Mouse (Mus musculus) frontal cortex, postnatal 10 days (tissue): ENCODE measurements around the gene Cfap69.
"Not testable (repeated sequence)": the region's sequence is repeated elsewhere in the genome, so short reads cannot be mapped to it uniquely, and the experiment has no call there.

Experiments used
- DNase-seq, 2 experiments: peaks; one replicate each; pipeline ENCODE4 v3.0.0; 2022; ENCODE audit warnings: low spot score in 2 of 2, mixed read lengths in 1 of 2

The Cfap69 gene

DNA sequence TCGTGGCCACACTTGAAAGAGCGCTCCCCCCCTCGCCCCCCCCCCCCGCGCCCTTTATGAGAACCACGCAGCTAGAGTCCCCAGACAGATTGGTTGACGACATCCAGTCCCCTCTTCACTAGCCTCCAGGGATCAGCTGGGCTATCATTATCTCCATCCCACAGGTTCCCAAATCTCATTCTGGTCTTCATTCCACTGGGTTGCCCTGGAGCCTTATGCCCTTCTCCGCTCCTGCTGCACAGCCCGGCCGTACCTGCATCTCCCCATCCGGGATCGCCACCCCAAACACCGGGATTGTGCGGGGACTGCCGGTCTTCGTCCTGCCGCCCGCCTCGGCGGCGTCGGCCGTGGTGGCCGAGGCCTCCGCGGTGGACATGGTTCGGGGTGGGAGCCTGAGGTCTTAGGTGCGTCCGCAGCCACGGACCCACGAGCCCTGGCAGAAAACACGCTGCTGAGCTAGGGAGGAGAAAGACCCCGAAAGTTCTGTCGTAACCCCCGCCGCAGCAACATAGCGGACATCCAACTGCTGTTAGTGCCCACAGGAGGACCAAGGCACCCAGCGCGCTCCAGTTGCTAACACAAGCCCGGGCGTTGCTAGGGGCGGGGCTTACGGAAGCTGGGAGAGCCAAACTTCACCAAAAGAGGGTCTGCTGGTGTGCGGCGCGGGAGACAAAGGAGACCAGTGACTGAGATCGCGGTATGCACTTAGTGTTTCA, at the start of gene Cfap69:
Gene Cfap69, minus strand, starts transcription at position 585 of the 716 bp plus-strand sequence.
- DNase-seq, result peak; percentile 78 to 86

GRCm38 (mm10) chr5:5711032-5711431, 47.0 kb upstream of the Cfap69 start:
- no peak for DNase-seq

DNA sequence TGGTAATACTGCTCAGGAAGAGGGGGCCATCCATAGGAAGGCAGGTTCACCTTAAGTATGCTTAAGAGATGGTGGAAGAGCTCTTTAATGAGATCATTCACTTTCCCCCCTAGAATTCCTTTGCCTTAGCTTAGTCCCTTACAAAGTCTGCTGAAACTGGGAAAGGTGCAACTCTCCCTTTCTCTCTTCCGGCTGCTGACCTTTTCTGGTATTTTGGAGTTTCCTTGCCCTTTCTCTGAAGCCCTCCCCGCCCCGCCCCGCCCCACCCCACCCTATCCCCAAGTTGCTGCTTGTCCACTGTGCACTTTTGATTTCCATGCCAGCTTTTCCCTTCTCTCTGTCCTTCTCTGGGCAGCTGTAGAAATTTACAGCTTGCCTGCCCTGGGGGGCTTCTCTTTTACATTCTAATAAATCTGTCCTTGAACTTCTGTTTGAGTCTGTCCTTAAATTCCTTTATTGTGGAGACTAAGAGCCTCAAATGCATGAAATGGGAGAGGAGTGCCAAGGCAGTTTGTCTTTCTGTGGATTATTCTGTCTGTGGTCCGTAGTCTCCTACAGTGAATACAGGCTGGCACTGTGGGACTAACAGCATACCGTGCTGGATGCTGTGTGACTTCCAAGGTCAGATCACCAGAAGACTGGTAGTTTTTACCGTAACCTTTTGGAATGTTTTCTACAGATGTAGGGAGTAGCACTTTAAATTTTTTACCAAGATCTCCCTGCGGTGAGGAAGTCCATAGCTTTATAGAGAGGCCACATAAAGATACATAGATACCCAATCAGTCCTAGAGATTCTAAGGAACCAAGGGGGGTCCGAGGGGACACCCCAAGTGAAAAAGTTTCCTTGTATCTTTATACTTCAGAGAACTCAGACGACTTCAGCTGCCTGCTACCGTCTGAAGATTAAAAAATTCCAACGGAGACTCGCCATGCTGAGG, 43.6 kb upstream of the Cfap69 start:
- no peak for DNase-seq

DNA sequence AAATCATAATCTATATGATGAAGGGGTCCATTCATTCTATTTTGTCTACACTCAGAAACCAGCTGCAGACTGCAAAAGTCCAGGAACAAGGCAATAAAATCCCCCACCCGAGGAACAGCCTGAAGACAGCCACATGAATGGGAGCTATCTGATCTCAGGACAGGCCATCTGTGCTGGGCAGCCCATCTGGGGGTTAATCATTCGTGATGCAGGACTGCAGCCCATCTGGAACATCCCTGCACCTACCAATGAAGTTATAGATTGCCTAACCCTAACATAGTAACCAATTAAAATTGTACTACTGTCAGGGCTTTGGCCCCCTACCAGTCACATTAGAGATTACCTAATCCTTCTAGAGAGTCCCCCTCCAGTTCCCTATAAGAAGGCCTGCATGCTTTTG, 41.0 kb upstream of the Cfap69 start:
- DNase-seq, result no peak

- no peak for DNase-seq
Observed at GRCm38 (mm10) chr5:5700386-5700785, 36.3 kb upstream of the Cfap69 start.

DNA sequence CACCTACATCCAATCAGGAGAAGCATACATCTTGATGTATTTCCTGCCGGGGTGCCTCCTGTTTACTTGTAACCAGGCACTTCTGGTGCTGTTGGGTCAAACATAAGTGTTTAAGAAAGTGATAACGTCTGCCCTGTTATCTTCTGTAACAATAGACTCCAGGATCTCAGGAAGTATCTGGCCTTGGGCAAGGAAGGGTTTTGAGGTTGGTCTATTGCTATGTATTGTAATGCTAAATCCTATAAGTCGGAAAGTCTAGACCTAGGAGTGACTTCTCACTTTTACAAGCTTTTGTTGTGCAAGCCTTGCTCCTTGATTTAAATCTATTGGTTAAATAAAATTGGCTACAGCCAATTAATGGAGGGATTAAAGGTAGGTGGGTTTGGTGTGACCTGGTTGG, 34.8 kb upstream of the Cfap69 start:
- no peak for DNase-seq

GRCm38 (mm10) chr5:5695401-5695942, 31.4 kb upstream of the Cfap69 start:
- DNase-seq, result no peak

- DNase-seq, result peak in 1 of 2 experiments; percentile 34
Observed at GRCm38 (mm10) chr5:5693956-5694653, 30.1 kb upstream of the Cfap69 start, which contains the start of gene Steap2. Gene Steap2, minus strand, starts transcription at chr5:5694578.

DNA sequence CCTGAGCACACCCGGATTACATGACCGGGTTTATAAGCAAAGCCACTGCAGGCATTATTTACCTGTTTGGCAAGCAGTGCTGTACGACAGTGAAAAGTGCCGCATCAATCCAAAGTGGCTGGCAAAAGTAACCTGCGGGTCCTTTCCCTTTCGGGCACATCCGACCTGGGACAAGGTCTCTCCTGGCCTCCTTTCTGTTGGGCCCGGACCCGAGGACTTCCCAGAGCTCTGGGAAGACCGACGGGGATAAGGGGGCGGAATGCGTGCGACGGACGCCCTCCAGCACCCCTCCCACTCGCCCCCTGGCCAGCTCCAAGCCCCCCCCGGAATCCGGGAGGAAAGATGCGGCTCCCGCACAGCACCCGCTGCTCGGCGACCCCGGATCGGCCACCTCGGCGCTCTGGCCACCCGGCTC, 29.5 kb upstream of the Cfap69 start:
- DNase-seq, result peak in 1 of 2 experiments; percentile 8

- no peak for DNase-seq
Observed at GRCm38 (mm10) chr5:5692167-5692738, 28.2 kb upstream of the Cfap69 start.

DNA sequence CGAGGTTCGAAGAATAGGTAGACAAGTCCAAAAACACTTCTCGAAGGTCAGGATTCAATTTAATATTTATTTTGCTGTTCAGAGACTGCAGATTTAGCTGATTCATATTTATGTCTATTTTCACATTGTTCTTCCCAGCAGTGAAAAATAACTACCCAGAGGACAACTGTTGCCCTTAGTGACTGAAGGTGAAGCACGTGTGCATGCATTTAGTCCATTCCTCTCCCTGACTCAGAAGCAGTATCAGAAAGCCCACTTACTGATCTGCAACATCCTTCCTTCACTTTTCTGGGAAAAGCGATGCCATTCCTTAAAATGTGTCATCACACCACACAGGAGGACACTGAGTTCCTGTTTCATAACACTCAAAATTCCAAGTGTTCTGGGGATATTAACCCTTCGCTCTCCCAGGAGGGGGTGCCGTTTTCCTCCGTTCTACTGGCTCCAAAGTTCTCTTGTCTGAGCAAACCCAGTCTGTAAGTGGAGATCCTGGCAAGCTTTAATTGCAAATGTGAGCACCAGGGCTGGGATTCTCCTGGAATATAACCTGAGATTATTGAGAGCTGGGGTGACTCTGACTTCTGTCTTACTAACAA, 25.0 kb upstream of the Cfap69 start:
- no peak for DNase-seq

DNA sequence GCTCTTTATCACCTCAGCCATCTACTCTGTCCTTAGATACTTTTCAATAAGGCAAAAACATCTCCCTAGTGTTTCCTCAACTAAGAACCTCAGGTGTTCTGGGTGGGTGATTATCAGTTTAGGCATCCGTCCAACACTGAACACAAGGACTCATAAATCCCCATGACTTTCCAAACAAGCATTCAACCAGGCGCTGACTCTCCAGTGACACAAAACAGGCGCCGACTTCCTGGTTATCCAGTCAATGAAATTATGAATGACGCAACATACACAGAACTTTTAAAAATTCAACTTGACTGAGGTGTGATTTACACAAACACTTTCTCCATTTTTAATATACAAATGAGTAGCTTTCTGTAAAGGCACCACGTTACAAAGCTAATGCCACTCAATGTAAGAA, 24.2 kb upstream of the Cfap69 start:
- no peak for DNase-seq

GRCm38 (mm10) chr5:5686973-5687372, 22.9 kb upstream of the Cfap69 start:
- no peak for DNase-seq

DNA sequence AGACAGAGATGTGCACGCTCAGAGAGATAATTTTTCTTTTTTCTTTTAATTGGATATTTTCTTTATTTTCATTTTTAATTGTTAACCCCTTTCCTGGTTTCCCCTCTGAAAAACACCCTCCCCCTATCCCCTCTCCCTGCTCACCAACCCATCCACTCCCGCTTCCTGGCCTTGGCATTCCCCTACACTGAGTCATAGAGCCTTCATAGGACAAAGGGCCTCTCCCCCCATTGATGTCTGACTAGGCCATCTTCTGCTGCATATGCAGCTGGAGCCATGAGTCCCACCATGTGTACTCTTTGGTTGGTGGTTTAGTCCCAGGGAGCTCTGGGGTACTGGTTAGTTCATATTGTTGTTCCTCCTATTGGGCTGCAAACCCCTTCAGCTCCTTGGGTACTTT, 20.9 kb upstream of the Cfap69 start:
- DNase-seq, result not testable (repeated sequence)

GRCm38 (mm10) chr5:5683292-5683691, 19.3 kb upstream of the Cfap69 start:
- DNase-seq, result no peak

- DNase-seq, result no peak
Observed at GRCm38 (mm10) chr5:5679459-5679858, 15.4 kb upstream of the Cfap69 start.

GRCm38 (mm10) chr5:5676082-5676481, 12.0 kb upstream of the Cfap69 start:
- no peak for DNase-seq

- DNase-seq, result no peak
Observed at GRCm38 (mm10) chr5:5668920-5669319, 4.9 kb upstream of the Cfap69 start.

DNA sequence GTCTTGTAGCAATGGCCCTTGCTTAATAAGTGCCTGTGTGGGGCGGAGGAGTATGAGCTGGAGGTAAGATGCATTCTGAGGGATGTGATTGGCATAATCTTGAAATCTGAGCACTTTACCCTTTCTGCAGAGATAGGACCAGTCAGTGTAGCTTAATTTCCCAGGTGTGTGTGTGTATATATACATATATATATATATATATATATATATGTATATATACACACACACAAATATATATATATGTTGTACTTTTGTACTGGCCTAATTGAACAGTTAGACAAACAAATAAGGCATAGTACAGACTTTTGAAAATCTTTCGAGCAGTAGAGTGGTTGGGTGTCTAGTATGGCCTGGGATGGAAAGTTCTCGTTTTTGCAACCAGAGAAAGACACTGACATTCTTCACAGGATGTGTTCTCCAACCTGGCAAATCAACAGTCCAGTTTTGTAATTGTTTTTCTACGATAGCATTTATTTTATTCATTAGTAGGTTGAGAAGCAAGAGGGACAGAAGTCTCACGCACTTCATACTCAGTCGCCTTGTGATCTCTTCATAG, 410 bp upstream of the Cfap69 start:
- no peak for DNase-seq

GRCm38 (mm10) chr5:5663057-5663456, 982 bp downstream of the Cfap69 start:
- no peak for DNase-seq

- DNase-seq, result no peak
Observed at GRCm38 (mm10) chr5:5658680-5659079, 5.4 kb downstream of the Cfap69 start.
